Mouse (Mus musculus) cerebellum, postnatal 14 days (tissue): ENCODE results near the gene Arrdc2.

ENCODE experiments used
- DNase-seq, 2 experiments: peaks; one replicate each; pipeline ENCODE4 v3.0.0; 2021; ENCODE audit warnings: mixed read lengths in 2 of 2

Gene Arrdc2

DNA sequence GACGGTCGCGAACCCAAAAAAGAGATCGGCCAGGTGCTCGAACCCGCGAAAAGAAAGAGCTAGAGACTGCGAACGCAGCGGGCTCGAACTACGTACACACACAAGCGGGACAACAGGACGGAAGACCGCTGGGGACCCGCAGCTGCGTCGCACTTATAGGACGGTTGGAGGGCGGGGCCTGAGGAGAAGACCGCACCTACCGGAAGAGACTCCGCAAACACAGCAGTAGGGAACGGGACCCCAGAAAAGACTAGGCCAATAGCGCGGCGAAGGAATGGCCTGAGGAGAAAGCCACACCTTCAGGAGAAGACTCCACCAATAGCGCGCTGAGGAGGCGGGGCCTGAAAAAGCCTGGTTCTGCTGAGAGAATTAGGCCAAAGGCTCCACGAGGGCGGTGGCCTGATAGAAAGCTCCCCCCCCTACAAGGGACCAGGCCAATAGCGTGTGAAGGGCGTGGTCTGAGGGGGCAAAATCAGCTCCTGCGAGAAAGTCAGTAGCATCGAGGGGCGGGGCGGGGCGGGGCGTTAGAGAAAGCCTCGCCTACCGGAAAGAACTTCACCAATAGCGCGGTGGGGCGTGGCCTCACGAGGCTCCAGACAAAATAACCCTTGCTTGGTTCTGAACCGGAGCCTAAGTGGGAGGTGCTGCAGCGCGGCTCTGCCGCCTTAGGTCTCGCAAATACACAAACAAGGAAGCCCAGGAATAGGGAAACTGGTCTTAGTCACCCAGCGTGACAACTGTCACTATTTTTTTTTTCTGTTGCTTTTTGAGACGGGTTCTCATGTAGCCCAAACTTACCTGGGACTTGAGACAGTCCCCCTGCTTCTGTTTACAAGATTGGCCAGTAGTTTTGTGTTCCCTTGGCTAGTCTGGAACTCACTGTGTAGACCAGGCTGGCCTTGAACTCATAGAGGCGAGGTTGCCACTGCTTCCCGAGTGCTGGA, at the start of gene Arrdc2:
TSS of gene Arrdc2 (minus strand) at position 313 of the 944 bp plus-strand sequence.
- peak; percentile 98 for DNase-seq

DNA sequence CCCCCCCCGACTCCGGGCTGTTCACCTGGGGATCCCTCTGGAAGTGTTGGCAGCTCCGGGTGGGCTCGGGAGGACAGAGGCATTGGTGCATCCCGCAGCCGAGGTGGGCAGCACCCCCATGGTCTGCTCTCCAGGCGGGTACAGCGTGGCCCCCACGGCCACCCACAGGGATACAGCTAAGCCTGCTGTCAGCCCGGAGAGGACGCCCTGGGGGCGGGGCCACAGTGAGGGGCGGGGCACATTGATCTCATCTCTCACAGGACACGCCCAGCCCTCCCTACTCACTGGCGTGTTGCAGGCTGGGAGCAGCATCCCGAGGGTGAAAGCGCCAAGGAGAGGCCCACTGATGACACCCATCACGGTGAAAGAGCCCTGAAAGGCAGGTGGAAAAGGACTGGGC, 48.1 kb upstream of the Arrdc2 start:
- DNase-seq: no peak

DNA sequence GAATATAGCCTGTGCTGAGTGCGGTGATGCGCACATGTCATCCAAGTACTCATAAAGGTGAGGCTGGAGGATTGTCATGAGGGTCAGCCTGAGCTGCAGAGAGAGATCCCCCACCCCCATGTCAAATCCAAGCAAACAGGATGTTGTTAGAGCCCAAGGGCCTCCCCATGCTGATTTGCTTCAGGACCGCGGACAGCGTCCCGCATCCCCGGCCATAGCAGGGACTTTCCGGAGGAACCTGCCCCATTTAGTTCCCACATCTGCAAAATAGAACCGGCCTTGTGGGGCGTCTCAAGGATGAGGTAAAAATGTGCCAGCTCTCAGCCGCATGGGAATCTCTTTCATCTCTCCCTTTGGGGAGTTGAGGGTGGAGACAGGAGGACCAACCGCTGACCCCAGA, 46.1 kb upstream of the Arrdc2 start:
- DNase-seq: no peak

DNA sequence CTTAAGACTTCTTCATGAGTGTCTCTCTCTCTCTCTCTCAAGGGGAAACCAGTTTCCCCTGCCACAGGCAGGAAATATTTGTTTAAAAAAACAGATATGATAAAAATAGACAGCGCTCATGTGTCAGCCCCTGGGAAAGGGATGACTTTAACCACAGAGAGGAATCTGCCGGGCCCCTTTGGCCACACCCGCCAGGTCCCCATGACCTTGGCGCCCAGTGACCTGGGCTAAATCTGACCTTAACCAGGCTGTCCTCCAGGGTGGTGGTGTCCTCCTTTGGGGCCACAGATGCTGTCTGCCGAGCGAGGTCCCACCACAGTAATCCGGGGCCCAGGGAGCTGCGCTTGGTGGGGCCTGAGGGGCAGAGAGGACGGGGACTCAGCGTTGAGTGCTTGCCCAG, 45.2 kb upstream of the Arrdc2 start:
- no peak for DNase-seq

DNA sequence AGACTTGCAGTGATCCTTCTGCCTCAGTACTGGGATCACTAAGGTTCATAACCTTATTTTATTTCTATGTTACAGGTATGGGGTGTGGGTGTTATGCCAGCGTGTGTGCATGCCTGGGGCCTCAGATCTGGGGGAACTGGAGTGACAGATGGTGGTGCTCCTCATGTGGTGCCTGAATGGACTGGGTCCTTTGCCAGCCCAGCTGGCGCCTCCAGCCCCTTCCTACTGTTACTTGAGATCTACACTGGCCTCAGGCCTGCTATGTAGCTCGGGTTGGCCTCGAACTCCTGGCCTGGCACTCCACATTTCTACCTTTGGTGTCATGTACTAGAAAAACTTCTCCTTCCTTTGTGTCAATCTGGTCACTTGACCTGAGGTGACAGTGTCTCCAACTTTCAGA, 44.7 kb upstream of the Arrdc2 start:
- DNase-seq: peak; percentile 69 to 70

DNA sequence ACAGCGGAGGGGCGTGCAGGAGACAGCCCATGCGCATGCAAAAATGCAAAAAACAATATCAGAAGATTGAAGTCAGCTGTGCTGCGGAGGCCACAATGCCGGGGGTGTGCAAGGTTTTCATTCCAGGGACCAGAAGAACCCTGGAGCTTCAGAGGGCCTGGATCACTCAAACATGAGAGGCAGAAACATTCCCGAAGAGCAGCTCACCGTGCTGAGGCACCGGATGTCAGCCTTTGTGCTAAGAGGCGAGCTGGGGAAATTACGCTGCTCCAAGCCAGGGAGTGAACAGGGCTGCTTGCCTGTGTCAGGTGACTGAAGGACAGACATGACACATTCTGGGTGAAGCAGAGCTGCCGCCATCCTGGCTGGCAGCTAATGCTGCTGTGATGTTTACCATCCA, 41.0 kb upstream of the Arrdc2 start:
- DNase-seq: peak in 1 of 2 experiments; percentile 62

DNA sequence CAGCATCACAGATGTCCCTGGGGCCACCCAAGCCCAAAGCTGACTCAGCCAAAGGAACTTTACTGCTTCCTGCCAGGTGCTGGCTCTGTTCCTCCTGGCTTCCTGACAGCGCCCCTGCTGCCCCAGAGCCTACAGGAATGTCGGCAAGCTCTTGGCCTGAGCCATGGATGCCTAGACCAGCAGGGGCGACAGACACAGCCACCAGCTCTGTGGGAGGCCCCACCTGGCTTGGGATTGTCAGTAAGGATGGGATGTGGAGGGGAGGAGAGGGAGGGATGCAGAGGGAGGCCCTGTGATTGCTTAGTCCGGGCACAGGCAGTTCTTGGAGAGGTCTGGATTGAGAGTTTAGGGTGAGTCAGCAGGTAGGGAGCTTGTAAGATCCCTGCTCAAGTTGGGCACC, 40.6 kb upstream of the Arrdc2 start:
- peak; percentile 94 to 98 for DNase-seq

DNA sequence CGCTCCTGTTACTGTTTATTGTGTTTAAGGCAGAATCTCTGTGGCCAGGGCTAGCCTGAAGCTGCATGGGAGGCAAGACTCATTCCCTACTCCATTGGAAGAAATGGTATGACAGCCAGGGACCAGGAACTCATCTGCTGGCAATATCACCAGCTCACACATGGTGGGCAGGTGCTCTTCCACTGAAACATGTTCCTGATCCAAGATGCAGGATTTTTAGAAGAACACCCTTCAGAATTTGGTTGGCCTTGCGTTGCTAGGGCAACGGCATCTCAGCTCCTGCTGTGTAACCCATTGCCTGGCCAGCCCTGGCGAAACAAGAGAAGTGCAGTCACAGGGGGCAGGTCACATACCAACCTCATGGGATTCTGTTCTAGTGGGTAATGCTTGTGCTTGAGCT, 40.0 kb upstream of the Arrdc2 start:
- DNase-seq: peak; percentile 70 to 81

DNA sequence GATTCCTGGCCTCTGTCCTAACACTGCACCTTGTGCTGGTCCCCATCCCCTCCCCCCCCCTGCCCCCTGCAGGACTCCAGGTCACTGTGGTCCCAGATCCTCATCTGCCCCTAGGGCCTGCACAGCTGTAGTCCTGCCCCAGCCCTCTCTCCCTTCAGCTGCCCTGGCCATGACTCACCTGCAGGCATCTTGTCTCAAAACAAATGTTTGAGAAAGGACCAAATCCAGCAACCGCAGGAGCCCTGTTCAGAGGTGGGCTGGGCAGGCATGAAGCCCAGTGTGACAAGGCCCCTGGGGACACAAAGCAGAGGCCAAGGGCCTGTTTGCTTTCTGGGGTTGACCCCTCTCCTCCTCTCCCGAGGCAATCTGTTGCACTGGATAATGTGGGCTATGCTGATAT, 38.7 kb upstream of the Arrdc2 start:
- no peak for DNase-seq

DNA sequence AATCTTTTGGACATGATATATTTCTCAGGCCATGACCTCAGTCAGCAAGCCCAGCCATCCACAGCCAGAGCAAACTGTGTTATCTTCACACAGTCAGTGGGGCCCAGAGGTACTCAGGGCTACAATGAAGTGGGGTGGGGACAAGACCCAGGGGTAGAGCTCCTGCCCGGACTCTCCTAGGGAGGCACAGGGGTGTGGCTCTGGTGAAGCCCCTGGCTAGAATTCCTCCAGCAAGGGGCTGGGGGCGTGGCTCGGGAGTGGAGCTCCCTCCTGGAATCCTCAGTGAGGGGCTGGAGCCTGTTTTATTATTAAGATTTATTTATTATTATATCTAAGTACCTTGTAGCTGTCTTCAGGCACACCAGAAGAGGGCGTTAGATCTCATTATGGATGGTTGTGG, 36.9 kb upstream of the Arrdc2 start:
- DNase-seq: no peak

DNA sequence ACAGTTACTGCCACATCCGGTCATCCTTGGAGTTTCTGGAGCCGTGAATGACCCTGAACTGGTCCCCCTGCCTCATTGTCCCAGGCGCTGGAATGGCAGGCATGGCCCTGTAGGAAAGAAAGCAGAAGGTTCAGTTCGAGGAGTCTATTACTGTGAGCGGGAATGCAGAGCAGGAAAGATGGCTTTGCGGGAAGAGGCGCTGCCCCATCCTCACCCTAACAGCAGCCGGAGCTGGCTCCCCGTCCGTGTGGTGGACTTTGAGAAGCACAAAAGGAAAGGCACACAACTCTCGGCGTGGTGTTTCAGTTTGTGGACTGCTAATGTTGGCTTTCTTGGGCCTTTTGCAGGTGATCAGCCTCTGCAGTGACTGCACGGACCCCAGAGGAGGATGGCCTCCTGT, 34.9 kb upstream of the Arrdc2 start:
- no peak for DNase-seq

DNA sequence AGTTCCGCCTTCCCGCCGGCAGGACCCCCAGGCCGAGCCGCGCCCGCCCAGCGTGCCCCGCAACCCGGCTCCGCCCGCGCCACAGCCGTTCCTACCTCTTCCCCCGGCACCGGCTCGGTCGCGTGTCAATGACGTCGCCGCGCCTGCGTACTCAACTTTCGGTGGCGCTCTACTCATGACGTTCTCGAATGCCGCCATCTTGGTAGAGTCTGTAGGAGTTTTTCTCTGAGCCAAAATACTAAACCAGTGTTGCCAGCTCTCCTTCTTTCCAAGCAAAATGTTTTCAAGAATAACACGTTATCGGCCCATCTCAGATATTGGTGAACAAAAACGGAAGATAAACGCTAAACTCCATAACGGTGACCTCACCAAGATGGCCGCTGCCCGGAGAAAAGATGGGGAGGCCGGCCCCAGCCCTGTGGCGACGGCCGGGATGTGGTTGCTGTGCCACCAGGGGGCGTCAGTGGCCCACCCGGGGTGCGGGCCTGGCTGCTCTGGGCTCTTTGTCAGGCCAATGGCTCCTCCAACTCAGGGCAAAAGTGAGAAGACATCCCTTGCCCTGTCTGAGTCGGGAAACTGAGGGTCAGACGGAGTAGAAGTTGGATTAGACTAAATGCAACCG, 34.0 kb upstream of the Arrdc2 start, which contains the start of gene Ccdc124:
TSS of gene Ccdc124 (minus strand) at position 572 of the 622 bp plus-strand sequence.
- peak; percentile 96 to 98 for DNase-seq

DNA sequence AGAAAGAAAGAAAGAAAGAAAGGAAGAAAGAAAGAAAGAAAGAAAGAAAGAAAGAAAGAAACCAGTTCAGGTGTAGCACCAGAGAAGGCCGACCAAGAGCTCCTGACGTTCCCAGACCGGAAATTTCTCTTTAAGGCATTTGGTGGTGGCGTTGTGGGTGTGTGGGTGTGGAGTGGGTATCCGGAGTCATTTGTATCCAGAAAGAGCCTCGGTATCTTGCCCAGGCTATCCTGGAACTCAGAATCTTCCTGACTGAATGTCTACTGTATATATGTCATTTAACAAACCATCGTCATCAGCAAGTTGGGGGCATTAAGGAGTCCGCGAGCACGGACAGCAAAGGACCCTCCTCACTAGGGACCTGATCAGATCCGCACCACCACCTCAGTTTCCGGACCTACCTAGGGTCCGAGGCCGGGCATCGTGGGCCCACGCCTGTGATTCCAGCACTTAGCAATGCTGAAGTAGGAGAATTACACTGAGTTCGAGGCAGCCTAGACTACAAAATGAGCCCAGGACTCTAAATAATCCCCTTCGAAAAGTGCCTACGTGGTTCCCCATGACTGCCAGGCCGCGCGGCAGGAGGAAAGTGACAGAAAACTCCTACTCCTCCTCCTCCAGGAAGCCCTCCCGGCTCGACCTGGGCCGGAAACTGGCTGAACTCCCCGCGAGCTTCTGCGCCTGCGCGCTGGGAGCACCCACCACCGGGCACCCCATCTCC, 33.3 kb upstream of the Arrdc2 start:
- DNase-seq: no peak

DNA sequence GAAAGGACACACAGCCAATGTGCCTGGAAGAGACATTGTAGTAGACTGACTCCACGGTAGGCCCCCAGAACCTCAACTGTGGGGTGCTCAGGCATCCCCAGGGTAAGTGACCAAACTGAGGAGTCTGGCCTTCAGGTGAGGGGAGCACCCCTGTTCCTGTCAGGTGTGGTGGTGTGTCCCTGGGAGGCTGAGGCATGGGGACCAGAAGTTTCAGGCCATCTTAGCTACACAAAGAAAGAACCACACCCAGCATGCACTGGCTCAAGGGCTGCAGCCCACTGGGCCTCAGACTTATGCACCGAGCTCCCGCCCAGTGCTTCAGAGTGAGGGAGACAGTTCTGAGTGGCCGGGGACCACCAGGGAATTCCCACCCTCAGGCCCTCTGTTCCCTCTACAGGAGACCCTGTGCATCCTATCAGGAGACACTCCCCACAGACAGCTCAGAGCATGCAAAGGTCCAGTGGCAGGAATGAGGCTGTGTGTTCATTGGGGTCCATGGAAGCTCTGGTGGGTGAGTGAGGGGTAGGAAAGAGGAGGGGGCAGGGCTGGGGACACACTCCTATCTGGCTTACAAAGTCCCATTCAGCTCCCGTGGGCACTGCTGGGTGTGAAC, 31.8 kb upstream of the Arrdc2 start:
- no peak for DNase-seq

DNA sequence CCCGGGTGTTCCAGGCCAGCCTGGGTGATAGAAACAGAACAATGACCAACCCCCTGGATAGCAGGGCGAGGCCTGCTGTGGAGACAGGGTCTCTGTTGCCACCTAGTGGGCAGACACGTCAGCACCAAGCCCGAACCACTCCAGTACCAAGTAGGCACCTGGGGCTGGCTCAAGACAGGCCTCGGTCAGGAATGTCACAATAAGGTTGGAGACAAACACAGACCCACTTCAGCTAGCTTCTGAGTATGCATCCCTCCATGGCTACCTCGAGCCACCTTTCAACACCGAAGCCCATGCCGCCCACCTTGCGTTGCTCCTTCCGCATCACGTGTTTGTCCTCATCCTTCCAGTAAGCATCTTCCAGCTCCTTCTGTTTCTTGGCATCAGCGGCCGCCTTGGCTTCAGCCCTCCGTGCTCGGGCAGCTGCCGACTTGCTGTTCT, 30.1 kb upstream of the Arrdc2 start:
- DNase-seq: peak; percentile 87

DNA sequence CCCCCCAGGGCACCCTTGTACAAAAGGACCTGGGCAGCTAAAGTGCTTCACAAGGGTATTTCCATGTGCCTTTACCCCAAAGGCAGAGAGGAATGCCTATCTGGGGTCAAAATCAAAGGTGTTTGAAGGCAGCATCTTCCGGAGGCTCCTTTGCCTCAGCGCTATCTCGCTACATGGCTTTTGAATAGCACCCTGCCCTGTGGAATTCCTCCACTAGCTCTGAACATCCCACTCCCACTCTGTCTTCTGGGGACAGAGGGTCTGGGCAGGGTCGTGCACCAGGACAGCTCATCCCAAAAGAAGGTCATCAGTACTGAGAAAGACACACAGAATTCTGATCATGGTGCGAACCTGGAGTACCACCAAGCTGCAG, 29.7 kb upstream of the Arrdc2 start:
- DNase-seq: no peak

DNA sequence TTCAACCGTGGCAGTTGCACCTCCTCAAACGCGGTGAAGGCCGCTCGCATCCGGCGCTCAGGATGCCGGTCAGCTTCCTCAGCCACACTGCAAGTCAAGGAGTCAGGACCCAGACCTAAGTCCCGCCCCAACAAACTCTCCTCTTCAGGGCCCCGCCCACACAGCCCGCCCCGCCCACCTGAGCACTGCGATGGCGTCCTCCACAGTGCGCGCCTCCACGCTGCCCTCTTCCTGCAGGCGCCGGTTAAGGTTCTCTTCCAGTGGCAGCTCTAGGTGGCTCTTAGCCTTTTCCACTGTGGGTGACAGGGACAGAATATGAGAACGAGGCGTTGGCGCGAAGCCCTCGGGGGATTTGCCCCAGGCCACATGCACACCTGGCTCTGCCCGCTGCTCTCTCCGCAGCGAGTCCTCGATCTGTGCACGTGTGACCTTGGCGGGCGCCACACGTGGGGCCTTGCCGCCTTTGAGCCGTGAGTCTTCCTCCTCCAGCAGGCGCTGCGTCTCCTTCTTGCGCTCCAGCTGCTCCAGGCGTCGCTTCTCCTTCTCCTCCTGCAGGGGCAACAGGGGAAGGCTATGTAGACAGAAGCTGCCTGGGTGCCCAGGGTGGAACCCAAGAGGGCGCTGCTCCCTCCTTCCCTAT, 29.2 kb upstream of the Arrdc2 start:
- no peak for DNase-seq

DNA sequence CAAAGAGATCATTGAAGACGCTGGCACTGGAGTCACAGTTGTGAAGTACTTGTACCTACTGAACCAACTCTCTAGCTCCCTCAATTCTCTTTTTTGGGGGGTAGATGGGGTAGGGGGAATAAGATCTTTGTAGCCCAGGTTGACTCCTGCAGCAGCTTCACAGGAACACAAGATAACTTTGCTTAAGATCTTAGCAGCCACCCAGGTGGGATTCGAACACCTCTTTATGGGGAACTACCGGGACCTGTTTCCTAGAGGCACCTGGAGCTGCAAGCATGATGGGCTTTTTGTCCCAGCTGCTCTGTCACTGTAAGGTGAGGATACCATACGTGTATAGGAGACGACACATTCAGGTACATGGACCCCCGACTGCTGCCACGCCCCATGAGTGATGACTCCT, 27.0 kb upstream of the Arrdc2 start:
- no peak for DNase-seq

DNA sequence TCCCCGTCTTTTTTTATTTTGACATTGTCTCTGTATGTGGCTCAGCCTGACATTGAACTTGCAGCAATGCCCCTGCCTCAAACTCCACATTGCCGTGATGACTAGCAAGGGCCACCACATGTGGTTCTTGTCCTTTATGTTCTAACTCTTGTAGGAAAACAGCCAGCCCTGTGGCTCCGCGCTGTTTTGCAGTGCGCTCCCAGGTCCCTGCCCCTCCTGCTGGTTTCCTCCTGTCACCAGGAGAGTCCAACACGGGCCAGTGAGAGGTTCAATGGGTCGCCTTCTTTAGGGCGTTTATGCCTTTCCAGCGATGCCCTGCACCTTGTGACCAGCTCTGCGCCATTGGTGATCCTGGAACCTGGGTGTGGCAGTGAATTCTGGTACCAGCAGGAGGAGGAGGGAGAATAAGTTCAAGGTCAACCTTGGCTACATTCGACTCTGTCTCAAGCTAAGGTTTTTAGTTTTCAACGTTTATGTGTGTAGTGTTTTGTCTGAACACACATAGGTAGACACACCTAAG, 26.5 kb upstream of the Arrdc2 start:
- DNase-seq: peak in 1 of 2 experiments; percentile 59

DNA sequence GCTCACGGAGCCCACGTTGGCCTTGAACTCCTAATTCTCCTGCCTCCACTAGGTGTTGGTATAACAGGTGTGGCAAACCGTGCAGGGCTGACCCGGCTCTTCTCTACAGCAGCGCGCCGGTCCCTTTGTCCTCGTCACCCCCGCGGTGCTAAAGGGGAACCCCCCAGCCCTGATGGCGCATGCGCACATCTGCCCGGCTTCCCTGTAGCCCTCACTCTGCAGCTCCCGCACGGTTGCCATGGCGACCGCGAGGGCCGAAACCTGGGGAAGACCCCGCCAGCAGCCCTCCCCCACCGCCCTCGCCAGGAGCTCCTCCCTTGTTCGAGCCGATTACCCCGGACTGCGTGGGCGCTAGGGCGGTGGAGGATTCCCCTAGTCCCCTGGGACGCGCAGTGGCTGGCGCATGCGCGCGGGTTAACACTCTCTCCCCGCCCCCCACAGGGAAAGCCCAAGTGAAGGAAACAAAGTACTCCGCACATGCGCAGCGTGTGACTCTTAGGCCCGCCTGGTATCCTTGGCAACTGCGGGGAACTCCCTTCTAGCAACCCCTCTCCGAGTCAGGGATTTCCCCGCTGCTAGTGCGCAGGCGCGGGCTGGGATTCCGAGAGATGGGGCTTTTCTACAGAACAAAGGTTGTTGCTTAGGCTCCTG, 26.0 kb upstream of the Arrdc2 start:
- peak; percentile 100 for DNase-seq

DNA sequence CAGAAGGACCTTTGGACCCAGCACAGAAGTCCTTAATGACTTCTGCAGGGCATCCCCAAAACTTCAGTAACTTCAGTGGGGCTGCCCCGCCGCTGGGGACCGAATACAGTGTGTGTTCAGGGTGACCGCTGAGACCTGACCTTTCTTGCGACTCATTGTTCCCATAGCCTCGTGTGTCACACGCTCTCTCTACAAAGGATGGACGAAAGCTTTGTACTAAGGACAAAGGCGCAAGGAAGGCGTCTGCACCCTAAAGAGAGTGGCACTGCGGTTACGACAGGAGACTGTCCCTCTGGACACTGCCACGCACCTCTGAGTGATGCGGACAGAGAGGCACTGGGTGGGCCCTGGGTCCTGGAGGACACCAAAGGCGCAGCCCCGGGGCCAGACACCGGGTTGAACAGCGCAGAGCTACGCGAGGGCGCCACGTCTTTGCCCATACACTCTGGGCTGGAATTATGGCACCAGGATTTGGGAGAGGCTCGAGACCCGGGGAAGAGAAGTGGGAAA, 25.2 kb upstream of the Arrdc2 start:
- DNase-seq: peak; percentile 52 to 66
